Mouse (Mus musculus) forelimb bud, embryonic 11.5 days (tissue): Measurements from ENCODE around the gene Treml4.
"Not testable (repeated sequence)": the region's sequence is repeated elsewhere in the genome, so short reads cannot be mapped to it uniquely, and the experiment has no call there.

ENCODE experiments used
- DNase-seq: peaks from one replicate; pipeline ENCODE4 v3.0.0-alpha.2; 2012; ENCODE audit warnings: low read depth, low spot score

Treml4 gene

GRCm38 (mm10) chr17:48274098-48274497 is 10.0 kb downstream of the Treml4 start:
- no peak for DNase-seq

DNA sequence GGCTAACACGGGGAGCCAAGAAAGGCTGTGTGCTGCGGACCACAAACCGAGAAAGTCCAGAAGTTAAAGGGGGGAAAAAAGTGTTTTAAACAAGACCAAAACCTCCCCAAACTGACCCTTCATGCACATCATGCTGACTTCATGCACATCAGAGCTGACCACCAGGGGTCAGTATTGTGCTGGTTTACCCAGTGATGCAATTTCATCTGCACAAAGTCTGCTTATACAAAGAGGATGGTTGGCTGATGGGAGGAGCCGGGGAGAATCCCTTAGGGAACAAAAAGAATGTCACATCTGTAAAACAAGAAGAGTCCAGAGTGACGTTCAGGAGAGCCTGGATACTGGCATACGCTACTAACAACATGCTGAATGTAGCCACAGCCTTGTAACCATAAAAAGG is 10.8 kb downstream of the Treml4 start:
- DNase-seq: peak; percentile 87

DNA sequence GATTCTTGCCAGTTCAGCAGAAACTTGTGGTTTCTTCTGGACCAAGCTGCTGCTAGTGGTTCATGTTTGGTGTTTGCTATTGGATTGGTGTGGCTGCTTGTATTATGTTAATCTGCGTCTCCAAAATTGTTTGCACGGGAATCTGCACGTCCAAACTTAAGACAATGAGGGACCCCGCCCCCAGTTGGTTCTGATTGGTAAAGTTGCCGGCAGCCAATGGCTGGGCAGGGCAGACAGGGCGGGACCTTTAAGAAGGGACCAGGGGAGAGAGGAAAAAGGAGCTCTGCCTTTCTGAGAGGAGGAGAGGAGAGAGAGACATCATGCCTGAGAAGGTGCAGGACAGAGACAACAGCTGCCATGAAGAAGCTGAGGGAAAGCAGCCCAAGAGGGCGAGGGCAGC is 11.6 kb downstream of the Treml4 start:
- no peak for DNase-seq

DNA sequence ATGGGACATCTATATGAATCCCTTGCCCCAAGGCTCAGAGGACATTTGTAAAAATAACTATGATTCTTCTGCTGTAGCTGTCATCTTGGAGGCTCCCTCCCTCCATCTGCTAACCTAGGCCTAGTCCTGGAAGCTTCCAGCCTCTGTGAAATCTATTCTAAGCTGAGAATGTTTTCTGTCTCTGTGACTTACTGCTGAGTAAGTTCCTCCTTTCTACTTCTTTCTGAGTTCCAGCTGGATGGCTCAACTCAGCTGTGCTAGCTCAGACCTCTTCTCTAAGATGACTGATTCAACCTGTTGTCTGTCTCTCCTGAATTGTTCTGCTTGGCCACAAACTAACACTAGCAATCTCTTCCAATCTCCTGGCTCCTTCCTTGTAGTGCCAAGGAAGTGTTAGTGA is 14.3 kb downstream of the Treml4 start:
- DNase-seq: no peak

DNA sequence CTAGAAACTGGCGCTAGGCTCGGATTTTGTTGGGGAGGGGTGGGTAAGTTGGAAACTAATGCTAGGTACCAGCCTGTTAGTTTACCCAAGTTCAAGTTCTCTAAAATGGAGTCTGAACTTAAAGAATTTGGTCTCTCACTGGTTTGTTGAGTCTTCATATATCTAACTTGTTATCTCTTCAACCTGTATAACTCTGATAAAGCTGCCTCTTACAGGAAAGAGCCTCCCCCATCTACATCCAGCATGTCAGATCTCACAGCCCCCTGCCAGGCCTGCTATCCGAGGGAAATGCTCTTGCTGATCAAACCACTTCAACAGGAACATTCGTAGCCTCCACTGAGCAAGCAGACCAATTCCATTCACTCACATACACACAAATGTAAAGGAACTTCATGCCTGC is 14.9 kb downstream of the Treml4 start:
- no peak for DNase-seq

- DNase-seq: no peak
Observed at GRCm38 (mm10) chr17:48280943-48281738, 17.0 kb downstream of the Treml4 start.

DNA sequence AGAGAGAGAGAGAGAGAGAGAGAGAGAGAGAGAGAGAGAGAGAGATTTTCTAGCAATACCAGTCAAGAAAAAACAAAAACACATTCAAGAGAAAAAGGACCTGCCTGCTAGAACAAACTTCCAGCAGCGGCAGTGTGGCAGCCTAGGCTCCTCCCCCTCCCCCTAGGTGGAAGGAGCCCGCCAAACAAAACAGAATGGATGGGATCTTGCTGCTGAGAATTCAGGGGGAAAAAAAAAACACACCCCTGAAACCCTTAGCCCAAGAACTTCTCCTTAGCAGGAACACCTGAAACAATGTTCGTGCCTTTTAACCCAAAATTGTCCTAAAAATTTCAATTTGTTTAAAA is 17.6 kb downstream of the Treml4 start:
- DNase-seq: no peak

DNA sequence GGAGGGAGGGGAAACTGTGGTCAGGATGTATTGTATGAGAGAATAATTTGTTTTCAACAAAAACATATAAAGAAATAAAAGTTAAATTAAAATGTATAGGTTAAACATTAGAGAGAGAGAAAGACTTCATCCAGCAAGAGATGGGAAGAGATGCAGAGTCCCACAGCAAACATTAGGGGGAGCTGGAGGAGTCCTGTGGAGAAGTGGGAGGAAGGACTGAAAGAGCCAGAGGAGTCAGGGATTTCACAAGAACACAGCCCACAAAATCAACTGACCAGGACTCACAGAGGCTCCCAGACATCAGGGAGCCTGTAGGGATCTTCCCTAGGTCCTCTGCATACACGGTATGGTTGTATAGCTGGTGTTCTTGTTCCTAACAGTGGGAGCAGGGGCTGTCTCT is 22.7 kb downstream of the Treml4 start:
- no peak for DNase-seq

- no peak for DNase-seq
Observed at GRCm38 (mm10) chr17:48287276-48287675, 23.2 kb downstream of the Treml4 start.

- no peak for DNase-seq
Observed at GRCm38 (mm10) chr17:48293500-48294194, 29.6 kb downstream of the Treml4 start.

GRCm38 (mm10) chr17:48299203-48299602 is 35.1 kb downstream of the Treml4 start, which contains the start of gene Treml2:
Treml2 (plus strand) TSS chr17:48299498.
- DNase-seq: no peak

DNA sequence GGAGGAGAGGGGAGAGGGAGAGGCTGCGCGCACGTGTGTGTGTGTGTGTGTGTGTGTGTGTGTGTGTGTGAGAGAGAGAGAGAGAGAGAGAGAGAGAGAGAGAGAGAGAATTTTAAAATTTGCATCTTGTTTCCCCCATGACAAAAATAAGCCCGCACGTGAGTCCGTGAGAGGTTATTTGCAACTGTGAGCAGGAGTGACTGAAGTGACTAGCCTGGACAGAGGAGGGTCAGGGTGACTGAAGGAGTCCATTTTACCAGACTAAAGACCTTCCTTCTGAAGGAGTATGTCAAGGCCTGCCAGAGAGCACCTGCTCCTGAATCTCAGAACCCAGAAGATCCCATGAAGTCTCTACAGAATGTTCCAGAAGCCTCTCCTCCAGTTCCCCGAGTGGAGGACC is 35.7 kb downstream of the Treml4 start:
- DNase-seq: no peak

DNA sequence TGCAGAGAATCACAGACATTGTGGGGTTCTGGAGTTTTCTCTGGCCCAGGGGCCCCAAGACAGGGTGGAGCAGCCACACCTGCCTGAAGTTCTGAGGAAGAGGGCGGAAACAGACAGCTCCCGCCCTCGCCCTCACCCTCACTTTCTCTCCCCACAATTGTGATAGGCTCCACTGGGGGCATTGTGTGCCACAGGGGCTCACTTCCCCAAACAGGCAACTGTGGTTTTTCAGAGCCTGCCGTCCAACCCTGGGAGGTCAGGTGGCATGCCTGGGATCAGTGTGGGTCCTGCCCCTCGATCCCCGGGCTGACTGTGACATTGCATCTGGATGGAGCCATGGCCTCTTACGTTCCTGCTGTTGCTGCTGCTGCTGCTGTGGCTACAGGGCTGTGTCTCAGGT is 36.1 kb downstream of the Treml4 start:
- DNase-seq: no peak

- no peak for DNase-seq
Observed at GRCm38 (mm10) chr17:48300861-48301260, 36.8 kb downstream of the Treml4 start.

DNA sequence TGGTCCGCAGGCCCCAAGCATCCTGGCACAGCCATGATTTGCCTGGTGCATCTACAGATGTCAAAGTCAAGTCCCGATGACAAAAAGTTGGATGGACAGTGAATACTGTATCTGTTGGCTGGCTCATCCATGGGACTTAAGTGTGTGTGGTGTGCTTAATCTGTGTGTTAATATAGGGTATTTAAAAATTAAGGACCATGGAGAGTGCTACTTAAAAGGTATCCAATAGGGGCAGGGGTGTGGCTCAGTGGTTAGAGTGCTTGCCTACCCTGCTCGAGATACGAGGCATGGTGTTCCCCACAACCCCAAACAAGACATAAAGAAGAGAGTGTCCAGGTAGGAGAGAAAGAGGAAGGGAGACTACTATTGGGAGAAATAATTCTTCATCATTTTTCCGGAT is 37.7 kb downstream of the Treml4 start:
- DNase-seq: no peak

DNA sequence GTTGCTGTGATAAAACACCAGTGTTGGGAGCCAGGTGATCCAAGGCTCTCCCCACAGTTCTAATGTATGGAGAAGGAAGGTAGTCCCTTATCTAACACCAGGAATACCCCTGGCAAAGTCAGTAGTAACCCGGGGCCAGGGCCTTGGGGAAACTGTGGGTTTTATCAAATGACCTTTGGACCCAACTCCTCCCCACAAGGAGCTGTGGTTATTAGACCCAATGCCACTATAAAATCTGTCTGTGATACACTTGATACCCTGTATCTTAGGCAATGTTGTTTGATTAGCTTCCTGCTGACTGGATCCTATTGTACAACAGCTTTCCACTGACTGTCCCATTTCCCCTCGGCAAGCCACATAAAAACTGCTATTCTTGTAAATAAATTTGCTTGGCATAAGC is 48.0 kb downstream of the Treml4 start:
- no peak for DNase-seq

DNA sequence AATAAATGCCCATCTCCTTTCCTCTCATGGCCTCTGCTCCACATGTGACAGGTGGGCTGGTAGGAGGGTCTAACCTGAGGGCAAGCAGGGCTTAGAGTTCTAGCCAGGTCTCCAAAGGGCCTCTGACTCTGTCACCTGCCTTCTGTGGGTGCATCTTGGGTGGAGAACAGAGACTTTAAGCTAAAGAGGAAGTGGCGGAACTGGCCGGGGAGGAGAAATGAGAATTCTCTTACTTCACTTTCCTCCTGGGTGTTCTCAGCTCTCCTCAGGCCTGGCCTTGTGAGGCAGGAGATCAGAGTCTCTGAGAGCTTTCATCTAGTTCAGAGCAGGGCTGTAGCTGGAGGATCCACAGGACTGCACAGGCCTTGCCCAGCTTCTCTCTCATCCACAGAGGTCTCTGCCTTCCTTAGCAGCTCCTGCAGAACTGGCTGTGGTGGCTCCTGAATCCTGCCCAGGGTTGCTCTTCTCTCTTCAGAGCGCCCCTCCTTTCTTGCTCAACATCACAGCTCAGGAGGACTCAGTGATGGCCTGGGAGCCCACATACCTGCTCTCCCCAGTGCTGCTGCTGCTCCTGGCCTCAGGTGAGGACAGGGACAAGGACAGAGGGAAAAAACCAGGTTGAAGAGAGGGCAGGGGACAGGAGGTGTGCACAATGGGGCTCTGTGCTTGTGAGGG is 51.9 kb downstream of the Treml4 start, which contains the start of gene B430306N03Rik:
TSS of gene B430306N03Rik (plus strand) at position 237 of the 675 bp plus-strand sequence.
- DNase-seq: not testable (repeated sequence)

GRCm38 (mm10) chr17:48318686-48319085 is 54.6 kb downstream of the Treml4 start:
- no peak for DNase-seq

- DNase-seq: no peak
Observed at GRCm38 (mm10) chr17:48321279-48321678, 57.2 kb downstream of the Treml4 start.

DNA sequence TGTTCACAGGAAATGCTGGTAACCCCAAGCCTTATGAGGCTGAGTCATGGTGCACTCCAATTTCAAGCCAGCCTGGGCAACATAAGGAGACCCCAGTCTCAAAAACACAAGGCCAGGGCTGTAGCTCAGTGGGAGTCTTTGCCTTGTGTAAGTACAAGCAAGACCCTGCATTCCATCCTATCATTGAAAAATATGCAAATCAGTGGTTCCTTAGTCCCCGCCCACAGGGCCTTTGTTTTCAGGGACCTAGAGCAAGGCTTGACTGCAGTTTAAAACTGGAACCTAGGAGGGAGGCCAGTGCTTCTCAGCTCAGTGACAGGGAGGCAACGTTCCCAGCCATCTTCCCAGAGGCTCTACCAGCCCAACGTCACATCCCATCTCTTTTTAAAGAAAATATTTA is 59.1 kb downstream of the Treml4 start:
- no peak for DNase-seq

DNA sequence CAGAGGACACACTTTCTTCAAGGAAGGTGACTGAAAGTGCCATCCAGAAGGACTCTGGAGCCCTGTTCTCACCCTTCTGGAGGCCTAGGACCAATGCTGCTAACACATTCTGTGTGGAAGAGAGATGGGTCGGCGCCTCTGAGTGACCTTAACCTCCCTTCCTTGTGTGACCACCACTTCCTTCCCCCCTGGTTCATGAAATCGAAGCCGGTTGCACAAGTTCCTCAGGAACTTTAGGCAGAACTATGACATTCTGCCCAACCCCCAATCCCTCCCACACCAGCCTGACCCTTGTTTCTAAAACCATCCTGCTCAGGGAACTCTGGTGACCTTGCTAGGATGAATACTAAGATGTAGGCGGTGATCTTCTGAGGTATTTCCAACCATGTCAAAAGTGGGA is 60.2 kb downstream of the Treml4 start:
- no peak for DNase-seq
